Mouse (Mus musculus) midbrain, embryonic 11.5 days (tissue): ENCODE measurements around the gene Emc9. TPM values are rescaled to one million over a fixed set of nuclear protein-coding genes. Genes with fewer than 3 reads are reported as not detected.
A peak's percentile ranks its signal among the peaks of the same experiment; 100 is the strongest.

Experiments used
- ATAC-seq: fragments of 200-750 bp; cut with Nextera tagmentation; 2 replicates; pipeline ENCODE4 v1.8.0; 2017; ENCODE audit warnings: moderate TSS enrichment, moderate library complexity; ENCODE audit not compliant: low FRiP score
- DNase-seq: peaks from one replicate; pipeline ENCODE4 v3.0.0; 2015; ENCODE audit warnings: low spot score; ENCODE audit errors: missing footprints
- H3K27ac ChIP-seq: fragments of 300-500 bp; sonication (generic); 2 replicates; pipeline ENCODE4 v1.5.1; 2014; ENCODE audit warnings: low read depth, low read length
- H3K27me3 ChIP-seq: fragments of 300-500 bp; sonication (generic); 2 replicates; pipeline ENCODE4 v1.6.1; 2014; ENCODE audit warnings: mild to moderate bottlenecking, low read length, moderate library complexity, mixed read lengths; ENCODE audit not compliant: control insufficient read depth, insufficient read depth
- H3K36me3 ChIP-seq: fragments of 300-500 bp; sonication (generic); 2 replicates; pipeline ENCODE4 v1.6.1; 2014; ENCODE audit warnings: mild to moderate bottlenecking, low read length, moderate library complexity, mixed read lengths; ENCODE audit not compliant: control insufficient read depth, insufficient read depth
- H3K4me1 ChIP-seq: fragments of 300-500 bp; sonication (generic); 2 replicates; pipeline ENCODE4 v1.6.1; 2014; ENCODE audit warnings: low read length; ENCODE audit not compliant: control insufficient read depth, insufficient read depth
- H3K4me2 ChIP-seq: fragments of 300-500 bp; sonication (generic); 2 replicates; pipeline ENCODE4 v1.6.1; 2014; ENCODE audit warnings: mild to moderate bottlenecking, moderate library complexity
- H3K4me3 ChIP-seq: fragments of 300-500 bp; sonication (generic); 2 replicates; pipeline ENCODE4 v1.5.1; 2014; ENCODE audit warnings: low read depth, low read length
- H3K9ac ChIP-seq: fragments of 300-500 bp; sonication (generic); 2 replicates; pipeline ENCODE4 v1.6.1; 2014; ENCODE audit warnings: low read length
- H3K9me3 ChIP-seq: fragments of 300-500 bp; sonication (generic); 2 replicates; pipeline ENCODE4 v1.6.1; 2016; ENCODE audit warnings: low read length; ENCODE audit not compliant: control insufficient read depth
- WGBS: fragments of 180-500 bp; shearing (Covaris S2); extraction: QIAGEN DNeasy Blood & Tissue Kit; methylation state at CpG from one replicate; pipeline ENCODE4 v1.1.7; 2014; 5-methylcytosine and 5-hydroxymethylcytosine counted together
- polyA plus RNA-seq: library from polyadenylated mRNA; unstranded; fragments of >200 nt; fragmentation: Nextera tagmentation; extraction: Ambion mirVana; gene quantifications from 2 replicates; pipeline ENCODE4 v1.2.1, GENCODE M21; 2014

The Emc9 gene
- polyA plus RNA-seq, 1 experiment from 2014 or later, result 8.4 TPM

DNA sequence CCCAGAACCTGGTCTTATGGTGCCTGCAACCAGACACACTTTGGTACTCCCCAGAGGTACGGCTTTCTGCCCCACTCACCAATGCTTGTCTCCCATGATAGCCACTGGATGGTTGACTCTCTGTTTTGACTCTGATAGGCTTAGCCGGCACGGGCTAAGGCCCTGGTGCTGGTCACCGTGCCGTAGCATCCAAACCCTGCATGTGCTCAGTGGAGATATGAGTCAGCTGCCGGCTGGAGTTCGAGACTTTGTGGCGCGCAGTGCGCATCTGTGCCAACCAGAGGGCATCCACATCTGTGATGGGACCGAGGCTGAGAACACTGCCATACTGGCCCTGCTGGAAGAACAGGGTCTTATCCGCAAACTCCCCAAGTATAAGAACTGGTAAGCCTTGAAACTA lies 42.8 kb downstream of the Emc9 start:
- Histone ChIP-seq H3K27ac (no peak overlapping the region), H3K4me2 (no peak overlapping the region), H3K27me3 (no peaks in the 10 kb centered on the region), H3K36me3 (no peaks in the 10 kb centered on the region; the same call in 1 of the 2 replicates), H3K9ac (no peak overlapping the region), H3K9me3 (no peaks in the 10 kb centered on the region), H3K4me1 (peaks cover 9% of the 10 kb centered on the region; the same call in 1 of the 2 replicates), H3K4me3 (no peak overlapping the region)
- ATAC-seq (no peak), DNase-seq (no peak)
- 95% methylated on average over 12 of the region's 12 CpGs for WGBS

DNA sequence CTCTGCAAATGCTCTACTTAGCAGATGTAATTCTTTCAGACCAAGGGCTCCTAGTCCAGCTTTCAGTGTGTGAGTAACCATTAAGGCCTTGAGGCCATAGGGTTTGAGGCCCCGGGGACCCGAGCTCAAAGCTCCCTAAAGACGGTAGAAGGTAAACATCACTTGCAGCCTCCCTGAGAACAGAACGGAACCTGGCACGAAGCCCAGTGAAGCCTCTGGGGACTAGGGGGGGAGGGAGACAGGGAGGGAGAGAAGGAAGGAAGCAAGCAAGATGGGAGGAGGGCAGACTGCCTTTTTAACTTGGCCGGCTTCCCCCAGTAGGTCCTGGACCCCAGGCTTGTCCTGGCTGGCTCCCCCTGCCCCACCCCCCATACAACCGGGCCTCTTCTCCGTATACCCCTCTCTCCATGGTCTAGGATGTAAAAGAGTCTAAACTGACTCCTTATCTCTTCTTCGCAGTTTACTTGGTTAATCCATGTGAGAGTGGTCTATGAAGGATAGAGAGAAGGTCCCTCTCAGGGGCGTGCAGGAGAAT lies 44.2 kb downstream of the Emc9 start:
- ATAC-seq, result peak; percentile 4; the same call in 1 of the 2 replicates
- peak overlapping the region; percentile 54 for H3K4me2 ChIP-seq
- H3K9me3 ChIP-seq, result no peaks in the 10 kb centered on the region
- 0 out of 2 replicates have a peak overlapping the region, but pooled peaks have one; percentile 1 for H3K27ac ChIP-seq
- H3K27me3 ChIP-seq, result no peaks in the 10 kb centered on the region
- no peaks in the 10 kb centered on the region; the same call in 1 of the 2 replicates for H3K36me3 ChIP-seq
- WGBS, result 9% methylated on average over 10 of the region's 10 CpGs
- peak overlapping the region; percentile 43 for H3K9ac ChIP-seq
- H3K4me1 ChIP-seq, result peaks cover 9% of the 10 kb centered on the region; the same call in 1 of the 2 replicates
- peak overlapping the region; percentile 31 for H3K4me3 ChIP-seq
- DNase-seq, result peak; percentile 92

DNA sequence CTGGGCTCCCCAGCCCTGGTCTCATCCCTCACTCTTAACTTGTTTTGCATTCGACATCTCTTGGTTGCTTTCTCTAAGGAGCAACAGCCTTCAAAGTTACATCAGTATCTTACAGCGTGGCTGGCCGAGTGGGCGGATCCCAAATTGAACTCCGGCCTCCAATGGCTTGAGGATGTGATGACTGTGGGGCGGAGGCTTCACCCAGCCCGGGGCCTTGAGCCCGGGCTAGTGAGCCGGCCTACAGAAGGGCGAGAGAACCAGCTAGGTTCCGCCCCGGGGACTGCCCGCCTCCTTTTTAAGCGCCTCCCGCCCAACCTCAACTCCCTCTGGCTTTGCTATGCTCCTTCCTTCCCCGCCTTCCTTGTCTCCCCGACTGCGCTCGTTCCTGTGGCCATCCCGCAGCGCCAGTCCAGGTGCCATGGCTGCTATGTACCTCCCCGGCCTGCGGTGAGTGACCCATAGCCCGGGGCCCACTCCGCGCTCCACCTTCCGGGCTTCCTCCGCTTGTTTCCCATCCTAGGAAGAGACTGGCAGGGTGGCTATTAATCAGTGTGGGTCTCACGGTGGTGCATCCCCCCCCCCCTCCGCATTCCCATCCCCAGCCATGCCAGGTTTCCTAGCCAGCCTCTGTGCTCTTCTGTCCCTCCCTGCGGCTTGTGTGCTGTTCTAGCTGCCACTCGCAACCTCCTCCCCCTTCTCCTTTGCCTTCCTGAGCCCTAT lies 44.9 kb downstream of the Emc9 start, which contains the start of gene Pck2:
TSS of gene Pck2 (plus strand) at position 200 of the 720 bp plus-strand sequence.
- peak within 1 kb of the TSS; percentile 31 for H3K4me3 ChIP-seq
- H3K9me3 ChIP-seq, result no peaks in the 10 kb centered on the region
- DNase-seq (peak; percentile 95), ATAC-seq (peak; percentile 89)
- H3K27me3 ChIP-seq, result no peaks in the 10 kb centered on the region
- peaks cover 9% of the 10 kb centered on the region; the same call in 1 of the 2 replicates for H3K4me1 ChIP-seq
- H3K36me3 ChIP-seq, result no peaks in the 10 kb centered on the region; the same call in 1 of the 2 replicates
- under 1% methylated on average over 32 of the region's 32 CpGs for WGBS
- peak within 1 kb of the TSS; percentile 54 for H3K4me2 ChIP-seq
- 0 out of 2 replicates have a peak within 1 kb of the TSS, but pooled peaks have one; percentile 1 for H3K27ac ChIP-seq
- H3K9ac ChIP-seq, result peak within 1 kb of the TSS; percentile 43

DNA sequence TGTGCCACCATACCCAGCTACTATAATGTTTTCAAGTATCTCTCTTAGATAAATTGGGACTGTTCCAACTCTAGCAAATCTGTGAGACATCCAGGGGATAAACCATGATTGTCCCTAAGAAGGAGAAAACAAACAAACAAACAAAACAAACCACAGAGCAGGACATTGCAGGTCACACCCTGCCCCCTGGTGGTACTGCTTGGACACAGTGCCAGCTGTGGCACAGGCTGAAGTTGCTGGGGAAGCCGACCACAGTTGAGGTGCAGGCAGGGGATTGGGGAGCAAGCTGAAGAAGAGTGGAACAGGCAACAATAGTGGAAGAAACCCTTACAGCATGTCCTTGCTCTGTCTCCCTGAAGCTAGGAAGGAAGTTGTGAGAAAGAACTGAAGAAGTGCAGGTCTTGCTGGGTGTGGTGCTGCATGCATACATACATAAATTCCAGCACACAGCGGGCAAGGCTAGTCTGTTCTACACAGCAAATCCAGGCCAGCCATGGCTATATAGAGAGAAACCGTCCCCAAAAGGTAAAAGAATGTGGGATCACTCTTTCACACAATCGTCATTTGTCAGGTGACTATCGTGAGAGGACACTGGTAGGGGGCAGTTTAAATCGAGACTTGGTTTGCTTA lies 48.9 kb downstream of the Emc9 start:
- no peaks in the 10 kb centered on the region for H3K9me3 ChIP-seq
- H3K4me3 ChIP-seq, result no peak overlapping the region
- WGBS, result 57% methylated on average over 6 of the region's 6 CpGs
- no peak overlapping the region for H3K9ac ChIP-seq
- no peaks in the 10 kb centered on the region for H3K36me3 ChIP-seq
- no peak overlapping the region for H3K4me2 ChIP-seq
- no peak for DNase-seq
- no peaks in the 10 kb centered on the region for H3K27me3 ChIP-seq
- ATAC-seq, result no peak
- H3K27ac ChIP-seq, result no peak overlapping the region
- peaks cover 8% of the 10 kb centered on the region; the same call in 1 of the 2 replicates for H3K4me1 ChIP-seq

Other genes starting within 250 kb of the Emc9 start
- 33.9 and 34.8 TPM in 2 replicates for gene Dhrs4, start 106.5 kb downstream of the Emc9 start, polyA plus RNA-seq
- 8.6 and 9.7 TPM in 2 replicates for gene Carmil3, start 94.7 kb downstream of the Emc9 start, polyA plus RNA-seq
- 0.23 and 0.26 TPM in 2 replicates for gene Cpne6, start 74.9 kb downstream of the Emc9 start, polyA plus RNA-seq
- not detected in 2 replicates for gene Nrl, start 60.3 kb downstream of the Emc9 start, polyA plus RNA-seq
- gene Pck2, start 45.0 kb downstream of the Emc9 start, polyA plus RNA-seq, result 10.0 and 10.7 TPM in 2 replicates
- gene Dcaf11, start 25.3 kb downstream of the Emc9 start, polyA plus RNA-seq, result 76.4 and 85.4 TPM in 2 replicates
- gene A730061H03Rik, start 24.9 kb downstream of the Emc9 start, polyA plus RNA-seq, result 0.92 TPM in 1 of 2 replicates, not detected in the other
- not detected in 2 replicates for gene Fitm1, start 9.7 kb downstream of the Emc9 start, polyA plus RNA-seq
- 111 and 114 TPM in 2 replicates for gene Psme1, start 7.2 kb downstream of the Emc9 start, polyA plus RNA-seq
- 189 and 202 TPM in 2 replicates for gene Psme2, start 5.8 kb upstream of the Emc9 start, polyA plus RNA-seq
- 8.2 and 9.8 TPM in 2 replicates for gene Rnf31, start 6.4 kb upstream of the Emc9 start, polyA plus RNA-seq
- 5.8 and 6.3 TPM in 2 replicates for gene Irf9, start 18.3 kb upstream of the Emc9 start, polyA plus RNA-seq
- 2.6 and 3.5 TPM in 2 replicates for gene Rec8, start 32.7 kb upstream of the Emc9 start, polyA plus RNA-seq
- 69.3 and 80.6 TPM in 2 replicates for gene Ipo4, start 50.7 kb upstream of the Emc9 start, polyA plus RNA-seq
- 1.8 and 2.6 TPM in 2 replicates for gene Gm49378, start 52.6 kb upstream of the Emc9 start, polyA plus RNA-seq
- gene Tm9sf1, start 58.5 kb upstream of the Emc9 start, polyA plus RNA-seq, result 56.6 and 58.1 TPM in 2 replicates
- 0.87 and 1.1 TPM in 2 replicates for gene Tssk4, start 64.9 kb upstream of the Emc9 start, polyA plus RNA-seq
- 61.9 and 66.2 TPM in 2 replicates for gene Mdp1, start 75.2 kb upstream of the Emc9 start, polyA plus RNA-seq
- gene Gmpr2, start 86.6 kb upstream of the Emc9 start, polyA plus RNA-seq, result 55.4 and 61.8 TPM in 2 replicates
- gene Nedd8, start 86.8 kb upstream of the Emc9 start, polyA plus RNA-seq, result 595 and 615 TPM in 2 replicates
- 62.6 and 64.4 TPM in 2 replicates for gene Tinf2, start 96.5 kb upstream of the Emc9 start, polyA plus RNA-seq
- gene Tgm1, start 128.6 kb upstream of the Emc9 start, polyA plus RNA-seq, result 0.27 and 0.59 TPM in 2 replicates
- 22.0 TPM in 2 replicates for gene Rabggta, start 137.0 kb upstream of the Emc9 start, polyA plus RNA-seq
- 69.5 and 70.5 TPM in 2 replicates for gene Dhrs1, start 160.4 kb upstream of the Emc9 start, polyA plus RNA-seq
- gene Nop9, start 160.4 kb upstream of the Emc9 start, polyA plus RNA-seq, result 46.2 and 47.4 TPM in 2 replicates
- gene Cideb, start 173.2 kb upstream of the Emc9 start, polyA plus RNA-seq, result 0.18 and 0.22 TPM in 2 replicates
- gene Ltb4r2, start 176.1 kb upstream of the Emc9 start, polyA plus RNA-seq, result 0.12 and 0.40 TPM in 2 replicates
- not detected in 2 replicates for gene Ltb4r1, start 180.7 kb upstream of the Emc9 start, polyA plus RNA-seq
- gene Adcy4, start 198.8 kb upstream of the Emc9 start, polyA plus RNA-seq, result 4.9 and 5.8 TPM in 2 replicates
- gene Ripk3, start 203.6 kb upstream of the Emc9 start, polyA plus RNA-seq, result 4.0 and 4.5 TPM in 2 replicates
- 9.9 and 11.5 TPM in 2 replicates for gene Nfatc4, start 237.8 kb upstream of the Emc9 start, polyA plus RNA-seq